Mouse (Mus musculus): Measurements from ENCODE around the gene Oard1.

- no peak for TF ChIP-seq MAX (IDR thresholded peaks at IDR 0.05)
- TF ChIP-seq USF1 (IDR thresholded peaks at IDR 0.05; ENCODE audit: low read depth): no peak
- no peak for TF ChIP-seq CTCF (IDR thresholded peaks at IDR 0.05; ENCODE audit: control insufficient read depth, insufficient read depth, insufficient read length)
Measured at GRCm38 (mm10) chr17:48419571-48419970, 9.8 kb downstream of the Oard1 start.

Measured in C2C12 (cell line).